Mouse (Mus musculus) right cerebral cortex, postnatal 10 days (tissue): ENCODE data around the gene Cpox.
"Not testable (repeated sequence)": the region's sequence is repeated elsewhere in the genome, so short reads cannot be mapped to it uniquely, and the experiment has no call there.

Source experiments
- DNase-seq, 2 experiments: peaks; one replicate each; pipeline ENCODE4 v3.0.0; 2021; ENCODE audit warnings: low spot score in 2 of 2

The Cpox gene

DNA sequence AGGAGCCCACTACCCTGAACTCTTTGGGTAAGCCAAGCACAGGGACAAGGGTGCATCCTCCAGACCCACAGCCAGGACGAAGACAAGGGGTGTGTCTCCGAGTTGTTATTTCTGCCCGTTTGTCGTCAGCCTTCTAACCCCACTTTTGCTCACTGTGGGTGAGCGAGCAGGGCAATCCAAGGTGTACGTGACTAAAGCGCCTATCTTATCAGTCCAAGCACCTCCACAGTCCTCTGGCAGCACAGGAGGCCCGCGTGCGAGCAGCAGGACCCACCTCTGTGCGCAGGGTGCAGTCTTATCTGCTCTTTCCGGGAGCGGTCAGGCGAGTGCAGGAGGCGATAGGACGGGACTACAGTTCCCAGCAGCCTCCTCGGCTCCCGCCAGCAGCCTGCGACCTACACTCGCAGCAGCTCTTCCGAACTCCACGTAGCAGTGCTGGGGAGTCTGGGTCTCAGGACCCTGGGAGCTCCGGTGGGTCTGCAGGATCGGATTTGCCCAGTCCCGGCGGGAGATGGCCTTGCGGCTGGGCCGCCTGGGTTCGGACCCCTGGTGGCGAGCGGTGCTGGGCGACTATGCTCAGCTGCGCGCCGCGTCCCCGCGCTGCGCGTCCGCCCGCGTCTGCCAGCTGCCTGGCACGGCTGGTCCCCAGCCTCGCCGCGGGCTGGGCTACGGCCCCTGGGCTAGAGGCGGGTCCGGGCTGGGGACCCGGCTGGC is at the start of gene Cpox:
Gene Cpox, plus strand, starts transcription at position 376 of the 714 bp plus-strand sequence.
- peak; percentile 84 to 86 for DNase-seq

DNA sequence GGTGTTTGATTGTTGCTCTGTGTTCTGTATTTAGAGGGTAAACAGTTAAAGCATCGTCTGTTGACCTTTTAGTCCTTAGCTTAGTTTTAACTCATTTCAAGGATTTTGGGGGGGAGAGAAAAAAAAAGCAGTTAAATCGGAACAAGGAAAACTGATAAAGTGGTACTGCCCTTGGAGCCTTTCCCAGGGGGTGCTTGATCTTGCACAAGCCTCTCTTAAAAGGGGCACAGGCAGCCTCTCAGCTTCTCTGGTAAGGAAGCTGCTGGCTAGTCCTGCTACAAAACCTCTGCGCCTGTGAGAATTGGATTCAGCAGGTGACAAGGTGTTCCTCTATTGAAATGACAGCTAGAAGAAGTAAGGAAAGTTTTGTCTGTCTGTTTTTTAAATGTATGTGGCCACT is 47.7 kb upstream of the Cpox start:
- no peak for DNase-seq

DNA sequence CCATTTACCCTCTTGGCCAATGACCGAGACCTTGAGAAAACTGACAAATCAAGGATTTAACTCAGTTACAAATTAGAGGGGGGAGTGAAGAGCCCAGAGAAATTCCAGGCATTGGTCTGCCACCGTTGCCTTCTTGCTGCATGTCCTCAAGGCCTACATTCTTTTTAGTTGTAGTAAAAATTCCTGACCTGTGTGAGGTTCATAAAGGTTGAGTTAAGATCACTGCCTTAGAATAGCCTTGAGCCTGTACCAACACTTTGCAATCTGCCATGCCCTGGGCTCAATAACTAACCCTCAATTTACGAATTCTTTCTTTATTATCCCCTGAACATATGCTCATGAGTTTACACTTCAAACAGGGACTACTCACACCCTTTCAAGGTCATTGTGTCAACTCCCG is 47.0 kb upstream of the Cpox start:
- no peak for DNase-seq

DNA sequence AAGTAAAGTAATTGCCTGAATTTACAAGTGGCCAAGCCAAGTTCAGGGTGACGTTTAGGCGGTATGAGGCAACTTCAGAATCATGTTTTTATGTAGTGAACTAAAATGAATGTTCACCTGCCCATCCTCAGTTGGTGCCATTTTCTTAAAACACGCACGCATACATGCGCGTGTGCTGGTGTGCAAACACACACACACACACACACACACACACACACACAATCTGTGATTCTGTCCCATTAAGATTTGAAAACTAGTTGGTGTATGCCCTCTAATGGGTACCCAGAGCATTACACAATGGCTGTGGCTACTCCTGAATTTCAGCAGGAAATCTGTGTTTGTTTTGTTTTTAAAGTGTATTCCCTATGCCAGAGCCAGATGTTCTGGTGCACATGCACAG is 46.1 kb upstream of the Cpox start:
- peak; percentile 45 for DNase-seq

DNA sequence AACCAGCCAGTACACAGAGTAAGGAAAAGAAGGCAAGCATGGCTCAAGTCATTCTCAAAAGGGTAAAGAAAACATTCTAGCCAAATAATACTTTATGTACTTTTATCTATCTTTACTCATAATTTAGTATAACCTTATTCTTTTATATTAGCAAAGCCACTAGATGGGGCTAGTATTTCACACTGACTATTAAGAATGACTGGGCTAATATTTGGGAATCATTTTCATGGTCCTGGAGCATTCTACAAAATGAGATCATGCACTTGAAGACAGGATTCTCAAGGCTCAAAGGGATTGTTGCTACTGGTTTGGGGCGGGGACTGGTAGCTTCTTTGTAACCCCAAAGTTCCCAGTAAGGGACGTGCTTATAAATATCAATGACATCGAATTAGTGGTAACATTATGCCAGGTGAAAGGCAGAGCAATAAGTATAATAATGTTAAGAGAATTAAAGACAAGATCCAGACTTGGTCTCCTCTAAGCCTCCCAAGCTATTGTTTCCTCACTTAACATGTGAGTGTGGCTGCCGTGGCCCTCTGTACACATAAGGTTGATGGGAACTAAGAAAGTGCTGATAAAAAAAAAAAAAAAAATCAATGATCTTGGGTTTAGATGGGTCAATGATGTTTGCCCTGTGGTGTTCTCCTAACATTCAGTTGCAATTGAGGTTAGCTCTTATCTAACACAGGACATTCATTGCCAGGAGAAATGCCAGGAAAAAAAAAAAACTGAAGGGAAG is 42.3 kb upstream of the Cpox start:
- no peak for DNase-seq

- DNase-seq, result no peak
Observed at GRCm38 (mm10) chr16:58628336-58628680, 41.8 kb upstream of the Cpox start.

DNA sequence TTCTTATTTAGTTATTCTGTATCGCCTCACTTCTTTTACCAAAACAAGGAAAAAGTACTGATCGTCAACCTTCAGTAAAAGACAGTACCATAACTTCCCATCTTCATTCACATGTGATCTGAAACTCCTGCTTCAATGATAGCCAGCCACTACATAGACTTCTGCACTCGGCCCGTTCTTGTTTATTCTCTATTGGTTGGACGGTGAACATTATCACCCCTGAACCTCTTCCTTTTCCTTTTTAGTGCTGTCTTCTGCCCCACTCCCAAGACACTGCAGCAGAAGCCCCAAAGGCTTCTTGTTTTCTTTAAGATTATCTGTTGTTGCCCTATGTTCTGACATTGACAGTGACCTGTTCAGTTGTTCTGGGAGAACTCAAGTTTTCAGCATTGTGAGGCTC is 41.1 kb upstream of the Cpox start:
- DNase-seq, result no peak

- DNase-seq, result no peak
Observed at GRCm38 (mm10) chr16:58629736-58630135, 40.4 kb upstream of the Cpox start.

GRCm38 (mm10) chr16:58635866-58636265 is 34.2 kb upstream of the Cpox start:
- DNase-seq, result no peak

DNA sequence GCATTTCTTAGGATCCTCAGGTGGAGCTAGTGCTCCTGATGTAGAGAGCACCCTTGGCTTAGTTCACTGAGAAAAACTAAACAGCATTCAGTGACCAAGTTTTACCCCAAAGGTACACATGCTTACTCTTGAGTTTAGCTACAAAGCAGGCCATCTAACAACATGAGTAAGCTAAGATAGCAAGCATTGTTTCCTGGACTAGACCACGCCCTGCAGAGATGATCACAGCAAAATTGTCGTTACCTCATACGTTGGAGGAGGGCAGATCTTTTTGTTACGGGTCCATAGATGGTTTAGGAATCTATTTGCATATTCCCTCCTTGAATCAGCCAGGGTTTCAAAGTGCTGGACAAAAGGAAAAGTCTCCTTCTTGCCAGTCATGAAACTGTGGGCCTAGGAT is 32.6 kb upstream of the Cpox start:
- no peak for DNase-seq

DNA sequence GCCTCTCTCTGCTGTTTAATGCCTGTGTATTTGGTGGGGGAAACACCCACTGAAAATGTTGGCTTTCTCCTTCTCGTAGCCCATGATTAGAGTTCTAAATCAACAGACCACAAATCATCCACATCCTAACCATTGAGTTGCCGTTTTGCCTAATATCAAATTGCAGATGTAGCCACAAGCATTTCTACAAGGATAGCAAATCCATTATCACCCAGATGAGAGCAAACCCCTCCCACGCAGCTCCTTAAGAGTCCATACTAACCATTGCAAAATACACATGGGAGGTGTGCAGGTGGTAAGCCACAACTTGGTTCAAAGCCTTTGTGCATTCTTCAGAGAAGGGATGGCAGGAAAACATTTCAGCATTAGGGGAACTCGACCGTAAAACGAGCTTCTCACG is 32.1 kb upstream of the Cpox start:
- DNase-seq, result no peak

DNA sequence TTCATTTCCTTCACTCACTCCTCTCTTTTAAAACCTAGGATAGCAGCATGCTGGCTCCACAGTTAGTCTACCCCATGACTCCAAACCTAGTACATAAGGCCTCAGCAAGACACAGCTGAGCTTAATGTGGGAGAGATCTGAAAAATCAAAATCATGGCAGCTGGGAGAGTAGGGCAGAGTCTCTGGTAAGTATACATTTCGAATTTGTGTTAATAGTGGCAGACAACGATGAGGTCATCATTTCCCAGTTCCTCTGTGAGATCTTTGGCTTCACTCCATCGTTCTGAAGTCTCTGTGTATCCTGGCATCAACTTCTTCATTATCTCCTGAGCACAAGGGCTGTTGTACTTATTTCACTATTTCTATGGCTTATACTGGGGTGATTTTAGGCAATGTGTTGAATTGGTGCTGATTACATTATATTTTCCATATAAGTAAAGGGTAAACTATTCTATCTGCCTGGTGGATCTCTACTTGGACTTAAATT is 31.4 kb upstream of the Cpox start, which contains the start of gene E330017A01Rik:
Gene E330017A01Rik, minus strand, starts transcription at position 51 of the 487 bp plus-strand sequence.
- DNase-seq, result no peak

DNA sequence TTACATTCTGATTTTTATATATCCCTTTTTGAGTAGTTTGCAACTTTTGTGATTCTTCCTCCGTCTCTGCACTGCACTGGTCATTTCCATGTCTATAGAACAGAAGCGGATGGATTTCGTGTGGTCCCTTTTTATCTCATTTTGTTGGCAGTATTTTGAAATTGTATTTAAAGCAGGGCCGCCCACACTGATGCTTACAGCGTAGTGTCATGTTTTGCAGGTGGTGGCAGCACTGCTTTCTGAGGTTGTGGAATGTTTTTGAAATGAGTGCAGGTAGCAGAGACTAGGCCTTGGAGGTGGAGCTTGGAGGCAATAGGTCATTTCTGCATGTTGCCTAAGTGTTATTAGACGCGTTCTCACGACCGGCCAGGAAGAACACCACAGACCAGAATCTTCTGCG is 20.1 kb upstream of the Cpox start:
- DNase-seq, result peak in 1 of 2 experiments; percentile 47

GRCm38 (mm10) chr16:58655751-58656150 is 14.3 kb upstream of the Cpox start:
- DNase-seq, result no peak

GRCm38 (mm10) chr16:58656526-58656925 is 13.6 kb upstream of the Cpox start:
- DNase-seq, result no peak

DNA sequence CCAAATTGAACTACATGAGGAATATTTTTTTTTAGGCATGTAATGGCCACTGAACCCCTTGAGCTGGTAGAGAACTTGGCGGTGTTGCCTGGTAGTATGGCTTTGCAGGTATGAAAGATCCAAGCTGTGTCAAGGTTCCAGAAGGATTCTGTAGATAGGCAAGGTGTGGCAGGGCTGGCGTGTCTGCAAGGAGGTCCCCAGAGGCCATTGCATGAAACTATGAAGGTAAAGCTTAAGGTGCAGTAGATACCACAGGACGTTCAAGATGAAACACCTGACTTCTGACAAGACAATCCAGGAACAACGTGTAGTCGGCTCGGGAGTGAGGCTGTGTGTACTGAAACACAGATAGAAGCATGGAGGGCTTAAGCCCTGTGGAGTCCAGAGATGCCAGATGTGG is 11.4 kb upstream of the Cpox start:
- no peak for DNase-seq

- DNase-seq, result no peak
Observed at GRCm38 (mm10) chr16:58661826-58662225, 8.3 kb upstream of the Cpox start.

DNA sequence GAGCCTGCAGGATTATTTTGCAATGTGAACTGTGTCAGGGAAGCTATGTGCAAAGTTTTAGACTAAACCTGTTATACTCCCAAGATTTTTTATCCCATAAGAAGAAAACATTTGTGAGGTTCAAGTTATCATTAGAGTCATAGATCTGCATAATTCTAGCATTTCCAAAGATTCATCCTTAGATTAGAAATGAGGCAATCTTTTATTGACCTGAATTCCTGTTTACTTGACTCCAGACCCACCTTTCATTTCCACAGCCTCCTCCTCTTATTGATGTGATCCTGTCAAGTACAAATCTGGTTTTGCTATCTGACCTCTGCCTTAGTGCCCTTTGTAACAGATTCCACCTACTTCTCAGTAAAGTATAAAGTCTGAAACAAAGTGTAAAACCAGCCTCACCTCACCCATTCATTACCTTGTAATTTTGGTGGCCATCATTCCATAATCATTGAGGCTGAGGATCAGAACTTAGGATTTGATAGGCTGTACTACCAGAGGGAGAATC is 7.8 kb upstream of the Cpox start:
- DNase-seq, result no peak

GRCm38 (mm10) chr16:58663021-58663420 is 7.1 kb upstream of the Cpox start:
- DNase-seq, result no peak

DNA sequence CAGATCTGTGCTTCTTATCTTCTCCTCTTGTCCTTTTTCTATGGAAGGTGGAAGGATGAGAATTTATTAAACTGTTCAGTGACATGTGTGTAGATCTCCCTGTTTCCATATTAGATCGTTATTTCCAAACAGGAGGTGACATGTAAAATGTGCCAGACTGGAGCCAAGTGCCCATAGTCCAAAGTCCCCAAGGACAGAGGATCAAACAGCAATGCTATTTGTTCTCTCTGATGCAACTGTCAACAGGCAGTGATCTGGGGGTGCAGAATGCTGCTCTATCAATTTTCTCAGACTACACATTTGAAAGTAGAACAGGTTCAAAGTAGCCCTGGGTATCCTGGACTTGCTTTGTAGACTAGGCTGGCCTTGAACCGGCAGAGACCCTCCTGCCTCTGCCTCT is 6.3 kb upstream of the Cpox start:
- DNase-seq, result no peak

DNA sequence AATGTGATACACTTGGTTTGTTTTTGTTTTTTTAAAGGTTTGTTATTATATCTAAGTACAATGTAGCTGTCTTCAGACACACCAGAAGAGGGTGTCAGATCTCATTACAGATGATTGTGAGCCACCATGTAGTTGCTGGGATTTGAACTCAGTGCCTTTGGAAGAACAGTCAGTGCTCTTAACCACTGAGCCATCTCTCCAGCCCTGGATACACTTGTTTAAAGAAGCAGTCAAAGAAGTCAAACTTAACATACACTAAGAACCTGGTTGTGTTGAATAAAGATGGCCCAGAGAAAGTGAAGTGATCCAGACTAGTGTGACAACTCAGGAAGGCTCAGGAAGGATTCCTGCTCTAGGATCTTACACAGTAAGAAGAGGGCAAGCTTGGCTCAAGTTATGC is 5.0 kb upstream of the Cpox start:
- not testable (repeated sequence) for DNase-seq

DNA sequence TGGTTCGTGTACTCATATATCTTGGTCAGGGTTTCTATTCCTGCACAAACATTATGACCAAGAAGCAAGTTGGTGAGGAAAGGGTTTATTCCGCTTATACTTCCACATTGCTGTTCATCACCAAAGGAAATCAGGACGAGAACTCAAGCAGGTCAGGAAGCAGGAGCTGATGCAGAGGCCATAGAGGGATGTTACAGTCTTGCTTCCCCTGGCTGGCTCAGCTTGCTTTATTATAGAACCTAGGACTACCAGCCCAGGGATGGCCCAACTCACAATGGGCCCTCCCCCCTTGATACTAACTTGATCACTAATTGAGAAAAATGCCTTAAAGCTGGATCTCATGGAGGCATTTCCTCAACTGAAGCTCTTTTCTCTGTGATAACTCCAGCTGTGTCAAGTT is 3.4 kb upstream of the Cpox start:
- not testable (repeated sequence) for DNase-seq

DNA sequence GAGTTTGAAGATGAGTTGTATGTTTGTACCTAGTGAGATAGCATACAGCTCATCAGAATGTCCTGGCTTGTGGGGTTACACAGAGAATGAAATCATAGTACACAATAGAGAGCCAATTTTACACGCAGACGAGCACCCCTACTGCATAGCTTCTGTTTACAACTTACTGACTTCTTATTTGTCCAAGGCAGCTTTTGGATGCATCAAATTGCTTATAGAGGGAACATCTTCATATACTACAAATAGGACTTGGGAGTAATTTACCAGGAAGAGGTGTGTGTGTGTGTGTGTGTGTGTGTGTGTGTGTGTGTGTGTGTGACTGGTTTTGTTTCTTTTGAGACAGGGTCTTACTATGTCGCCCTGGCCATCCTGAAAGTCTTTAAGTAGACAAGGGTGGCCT is 1.5 kb upstream of the Cpox start:
- no peak for DNase-seq
